Mouse (Mus musculus) stomach, postnatal 0 days (tissue): ENCODE data around the gene Aph1a.
A peak's percentile ranks its signal among the peaks of the same experiment; 100 is the strongest.

Source experiments
- CTCF ChIP-seq: IDR thresholded peaks from 2 replicates; pipeline ENCODE4 v1.5.1; 2016; ENCODE audit warnings: antibody characterized with exemption, low read depth, mild to moderate bottlenecking, moderate library complexity
- EP300 ChIP-seq: optimal IDR thresholded peaks from 2 replicates; pipeline ENCODE3; 2016; ENCODE audit warnings: antibody characterized with exemption

DNA sequence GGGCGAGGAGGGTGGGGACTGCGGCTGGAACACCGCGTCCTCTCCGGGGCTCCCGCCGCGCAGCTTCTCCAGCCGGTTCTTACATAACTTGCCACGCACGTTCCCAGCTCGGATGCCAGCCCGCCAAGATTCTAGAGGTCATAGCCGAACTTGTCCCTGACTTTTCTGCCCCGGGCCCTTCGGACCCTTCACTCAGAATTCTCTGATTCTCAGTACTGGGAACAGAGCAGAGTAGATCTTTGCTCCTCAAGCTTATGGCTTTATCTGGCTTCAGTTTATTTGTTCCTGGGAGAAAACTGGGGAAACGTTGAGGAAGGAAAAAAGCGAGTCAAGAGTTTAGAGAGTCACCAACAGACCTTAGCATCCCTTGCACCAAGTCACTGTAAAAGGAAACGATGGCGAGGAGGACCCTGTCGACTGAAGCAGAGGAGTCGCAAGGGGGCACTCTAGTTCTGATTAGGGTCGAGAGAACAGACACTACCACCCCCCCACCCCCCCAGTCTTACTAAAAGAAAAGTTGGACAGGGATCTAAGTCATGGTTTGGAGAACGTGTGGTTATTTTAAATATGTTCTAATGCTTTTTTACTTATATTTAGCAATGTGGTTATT lies 10.8 kb upstream of the Aph1a start:
- TF ChIP-seq CTCF = peak; percentile 75
- no peak for TF ChIP-seq EP300
